Mouse (Mus musculus) embryo, embryonic 11.5 days (tissue): ENCODE measurements around the gene BC017158.
"Not testable (repeated sequence)": the region's sequence is repeated elsewhere in the genome, so short reads cannot be mapped to it uniquely, and the experiment has no call there.

ENCODE experiments used
- DNase-seq: peaks from one replicate; pipeline ENCODE4 v3.0.0-alpha.2; 2012; ENCODE audit warnings: low read depth, low spot score

BC017158 gene

DNA sequence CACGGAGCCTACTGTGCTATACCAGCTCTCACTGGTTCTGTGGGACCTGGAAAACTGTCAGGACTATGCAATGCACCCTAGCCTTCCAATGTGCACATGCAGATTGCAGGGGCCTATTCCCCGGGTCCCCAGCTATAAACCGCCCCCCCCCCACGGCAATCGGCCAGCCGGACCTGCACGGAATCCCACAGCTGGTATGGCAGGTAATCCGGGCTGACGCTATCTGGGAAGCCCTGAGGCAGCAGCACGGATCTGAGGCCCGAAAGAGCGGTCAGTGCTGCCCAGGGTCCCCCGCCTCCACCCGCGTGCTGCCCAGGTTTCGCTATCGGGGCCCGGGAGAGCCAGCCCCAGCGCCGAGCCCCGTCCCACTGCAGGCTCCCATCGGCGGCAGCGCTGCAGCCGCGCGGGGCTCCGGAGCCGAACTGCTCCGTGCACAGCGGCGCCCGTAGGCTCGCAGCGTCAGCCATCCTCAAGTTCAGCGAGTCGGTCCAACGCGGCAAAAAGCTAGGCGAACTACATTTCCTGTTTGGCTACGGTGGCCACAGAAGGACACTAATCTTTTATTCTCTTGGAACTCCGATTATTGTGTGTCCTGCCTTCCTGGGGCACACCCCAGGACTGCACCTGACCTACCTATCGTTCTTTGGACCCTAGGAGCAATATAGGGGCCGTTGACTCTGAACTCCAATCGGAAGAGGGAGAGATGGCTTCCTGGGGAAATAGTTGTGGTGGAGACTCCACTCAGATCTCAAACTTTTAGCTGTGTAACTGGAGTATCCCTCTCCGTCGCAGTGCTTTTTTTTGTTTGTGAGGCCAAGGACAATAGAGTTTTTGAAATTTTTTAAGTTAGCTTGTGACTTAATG lies at the start of gene BC017158:
BC017158 (minus strand) TSS at position 554 of the 864 bp plus-strand sequence.
- no peak for DNase-seq

DNA sequence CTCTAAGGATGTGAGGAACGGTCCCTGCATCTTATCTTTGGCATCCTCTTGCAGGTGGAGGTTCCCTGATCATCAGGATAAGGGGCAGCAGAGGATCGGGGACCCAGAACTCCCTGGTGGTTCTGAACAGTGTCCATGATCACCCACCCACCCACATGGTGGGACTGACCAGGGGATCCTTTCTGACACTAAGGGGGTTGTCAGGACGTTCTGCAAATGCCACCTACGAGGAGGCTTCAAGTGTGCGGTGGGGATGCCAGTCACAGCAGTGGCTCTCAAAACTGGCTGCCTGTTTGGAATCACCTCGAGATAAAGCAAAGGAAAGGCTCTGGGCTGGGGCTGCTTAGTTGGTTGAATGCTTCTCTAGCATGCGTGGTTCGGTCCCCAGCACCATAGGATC lies 49.0 kb upstream of the BC017158 start:
- DNase-seq, result no peak

GRCm38 (mm10) chr7:128346522-128346921 lies 48.6 kb upstream of the BC017158 start:
- DNase-seq, result no peak

GRCm38 (mm10) chr7:128345691-128346090 lies 47.7 kb upstream of the BC017158 start:
- no peak for DNase-seq

- peak; percentile 48 for DNase-seq
Measured at GRCm38 (mm10) chr7:128344928-128345653, 47.1 kb upstream of the BC017158 start.

DNA sequence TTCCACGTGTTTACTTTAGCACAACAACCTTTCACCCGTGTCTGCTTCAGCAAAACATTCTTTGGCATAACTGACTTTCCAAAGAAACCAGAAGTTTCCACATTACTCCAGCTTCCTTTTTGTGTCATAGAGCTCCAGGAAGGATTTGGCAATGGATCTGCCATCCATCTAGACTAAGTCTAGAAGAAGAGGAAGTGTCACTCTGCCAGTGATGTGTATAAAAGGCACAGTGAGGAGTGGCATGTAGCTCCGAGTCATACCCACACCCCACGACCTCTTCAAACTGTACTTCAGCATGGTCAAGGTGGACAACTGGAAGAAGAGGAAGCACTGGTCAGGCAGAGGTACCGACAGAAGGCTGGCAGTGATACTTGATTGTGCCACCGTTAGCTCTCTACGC lies 46.5 kb upstream of the BC017158 start:
- DNase-seq, result no peak

DNA sequence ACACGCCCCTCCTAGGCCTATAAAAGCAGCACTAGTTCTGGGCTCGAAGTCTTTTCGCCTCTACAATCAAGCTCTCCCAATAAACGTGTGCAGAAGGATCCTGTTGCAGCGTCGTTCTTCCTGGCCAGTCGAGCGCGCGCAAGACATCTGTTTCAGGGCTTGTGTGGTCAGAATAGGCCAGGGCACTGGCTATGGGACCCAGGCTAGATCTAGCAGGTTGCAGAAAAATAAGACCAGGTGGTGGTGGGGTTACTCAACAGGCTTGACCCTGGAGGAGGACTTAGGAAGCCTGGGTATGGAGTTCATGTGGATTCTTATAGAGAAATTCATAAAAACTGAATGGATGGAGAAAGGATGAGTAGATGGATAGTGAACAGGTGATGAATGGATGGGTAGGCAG lies 44.7 kb upstream of the BC017158 start:
- not testable (repeated sequence) for DNase-seq

- not testable (repeated sequence) for DNase-seq
Measured at GRCm38 (mm10) chr7:128340321-128340720, 42.4 kb upstream of the BC017158 start.

- DNase-seq, result no peak
Measured at GRCm38 (mm10) chr7:128332896-128333295, 34.9 kb upstream of the BC017158 start.

DNA sequence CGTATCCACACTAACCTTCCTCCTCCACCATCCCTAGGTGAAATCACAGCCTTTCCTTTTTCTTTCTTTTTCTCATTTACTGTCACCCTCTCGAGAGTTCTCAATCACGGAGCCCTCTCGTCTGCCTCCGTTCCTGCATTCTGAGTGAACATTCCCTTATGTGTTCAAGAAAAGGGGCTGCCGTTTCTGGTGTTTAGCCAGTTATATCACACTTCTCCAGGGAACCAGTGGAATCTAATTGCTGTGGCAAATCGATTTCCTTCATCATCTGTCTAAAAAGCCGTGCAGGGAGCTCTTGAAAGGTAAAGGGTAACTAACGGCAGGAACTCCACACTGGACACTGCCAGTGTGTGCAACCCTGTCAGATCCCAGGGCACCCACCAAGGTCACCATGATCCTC lies 33.0 kb upstream of the BC017158 start:
- no peak for DNase-seq

GRCm38 (mm10) chr7:128324977-128325376 lies 27.0 kb upstream of the BC017158 start:
- no peak for DNase-seq

DNA sequence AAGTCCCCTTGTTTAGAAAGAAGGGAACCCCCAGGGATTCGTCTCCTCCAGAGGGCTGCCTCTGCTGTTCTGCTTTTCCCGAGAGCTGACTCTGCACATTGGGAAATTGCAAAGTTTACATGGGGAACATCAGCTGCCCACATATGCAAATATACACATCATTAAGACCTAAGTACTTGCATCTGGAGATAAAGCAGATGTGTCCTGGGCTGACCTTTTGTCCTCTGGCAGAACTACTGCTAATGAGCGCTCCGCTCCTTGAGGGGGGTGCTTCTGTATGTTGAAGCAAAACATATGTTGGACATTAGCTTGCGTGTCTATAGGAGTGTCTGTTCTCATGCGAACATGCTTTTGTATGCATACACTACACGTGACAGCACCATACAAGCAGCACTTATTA lies 23.3 kb upstream of the BC017158 start:
- no peak for DNase-seq

- DNase-seq, result no peak
Measured at GRCm38 (mm10) chr7:128320219-128320816, 22.3 kb upstream of the BC017158 start.

DNA sequence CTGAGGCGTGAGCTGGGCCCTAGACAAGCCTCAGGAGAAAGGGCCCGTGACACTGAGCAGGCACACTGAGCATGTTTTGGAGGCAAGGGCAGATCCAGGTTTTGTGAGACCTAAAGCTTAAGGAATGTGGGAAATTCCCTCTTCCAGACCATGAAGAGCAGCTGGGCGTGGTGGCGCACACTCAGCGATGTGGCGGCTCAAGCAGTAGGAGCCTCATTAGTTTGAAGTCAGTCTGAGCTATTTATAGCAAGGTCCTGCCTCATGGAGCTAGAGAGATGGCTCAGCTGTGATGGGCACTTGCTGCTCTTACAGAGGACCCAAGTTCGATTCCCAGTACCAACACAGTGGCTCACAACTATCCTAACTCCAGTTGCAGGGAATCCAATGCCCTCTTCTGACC lies 21.2 kb upstream of the BC017158 start:
- DNase-seq, result no peak

- no peak for DNase-seq
Measured at GRCm38 (mm10) chr7:128317011-128317410, 19.0 kb upstream of the BC017158 start.

- no peak for DNase-seq
Measured at GRCm38 (mm10) chr7:128314491-128314890, 16.5 kb upstream of the BC017158 start.

GRCm38 (mm10) chr7:128313601-128314000 lies 15.6 kb upstream of the BC017158 start:
- no peak for DNase-seq

DNA sequence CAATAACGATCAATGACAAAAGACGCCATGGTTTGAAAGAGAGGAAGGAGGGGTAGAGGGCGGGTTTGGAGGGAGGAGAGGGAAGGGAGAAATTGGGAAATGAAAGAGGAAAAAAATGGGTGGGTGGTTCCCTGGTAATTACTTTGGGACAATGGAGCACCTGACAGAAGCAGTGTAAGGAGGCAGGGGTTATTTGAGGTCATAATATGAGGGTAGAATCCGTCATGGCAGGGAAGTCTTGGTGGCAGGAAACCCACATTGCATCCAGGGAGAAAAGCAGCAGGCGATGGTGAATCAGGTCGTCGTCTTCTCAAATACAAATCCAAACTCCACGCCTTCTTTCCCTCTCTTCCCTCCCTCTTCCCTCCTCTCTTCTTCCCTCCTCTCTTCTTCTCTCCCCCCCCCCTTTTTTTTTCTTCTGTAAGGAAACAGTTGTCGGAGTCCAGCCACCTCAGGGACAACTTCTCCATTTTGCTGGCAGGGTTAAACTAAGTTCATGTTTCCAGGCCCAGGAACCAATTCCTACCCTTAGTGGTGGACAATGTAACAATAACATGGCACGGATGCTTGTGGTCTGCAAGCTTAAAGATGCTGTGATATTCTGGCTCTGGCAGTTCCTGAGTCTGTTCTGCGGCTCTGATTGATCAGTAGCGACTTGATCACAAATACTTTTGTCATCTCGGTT lies 14.5 kb upstream of the BC017158 start:
- no peak for DNase-seq

DNA sequence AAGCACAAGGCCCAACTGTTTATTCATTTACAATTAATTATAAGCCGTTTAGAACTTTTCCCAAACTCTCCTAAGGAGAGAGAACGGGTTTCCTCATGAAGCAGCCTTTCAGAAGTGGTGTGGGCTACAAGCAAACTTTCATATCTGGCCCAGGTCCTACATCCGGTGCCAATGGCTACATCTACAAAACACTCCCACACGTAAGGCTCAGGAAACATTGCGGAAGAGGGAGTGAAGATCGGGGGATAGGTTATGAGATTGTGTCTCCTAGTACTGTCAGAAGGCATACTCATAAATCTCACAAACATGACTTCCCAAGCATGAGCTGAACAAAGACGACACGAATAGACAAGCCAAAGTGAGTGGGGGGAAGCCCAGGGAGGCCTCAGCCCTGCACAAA lies 13.8 kb upstream of the BC017158 start:
- no peak for DNase-seq

DNA sequence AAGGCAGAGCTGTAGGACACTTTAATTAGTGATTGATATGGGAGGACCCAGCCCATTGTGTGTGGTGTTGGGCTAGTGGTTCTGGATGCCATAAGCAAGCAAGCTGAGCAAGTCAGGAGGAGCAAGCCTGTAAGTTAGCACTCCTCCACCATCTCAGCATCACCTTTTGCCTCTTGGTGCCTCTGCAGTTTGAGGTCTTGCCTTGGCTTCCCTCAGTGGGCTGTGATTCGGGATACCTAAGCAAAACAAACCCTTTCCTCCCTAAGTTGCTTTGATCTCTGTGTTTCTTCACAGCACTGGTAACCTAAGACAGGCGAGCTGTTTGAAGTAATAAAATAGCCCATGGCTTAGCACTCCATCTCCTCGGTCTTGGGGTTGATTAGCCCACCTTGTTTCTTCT lies 13.3 kb upstream of the BC017158 start:
- no peak for DNase-seq

DNA sequence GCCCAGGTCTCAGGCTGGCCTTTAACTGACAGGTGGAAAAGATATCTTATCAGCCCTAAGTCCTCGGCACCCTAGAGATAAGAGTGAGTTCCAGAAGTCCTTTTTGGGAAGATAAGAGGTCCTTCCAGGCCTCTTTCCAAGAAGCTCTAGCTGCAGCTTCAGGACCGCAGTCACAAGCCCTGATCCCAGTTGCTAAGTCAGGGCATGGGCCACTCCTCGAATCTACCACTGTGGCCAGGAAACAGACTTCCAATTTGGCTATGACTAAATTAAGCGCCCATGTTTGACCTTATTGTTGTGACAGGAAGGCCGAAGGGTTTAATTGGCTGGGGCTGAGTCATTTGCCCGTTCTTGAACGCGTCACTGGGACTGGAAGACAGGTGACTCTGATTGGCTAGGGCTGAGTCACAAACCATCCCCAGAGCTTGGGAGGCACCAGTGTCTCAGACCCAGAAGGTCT lies 12.3 kb upstream of the BC017158 start:
- no peak for DNase-seq

DNA sequence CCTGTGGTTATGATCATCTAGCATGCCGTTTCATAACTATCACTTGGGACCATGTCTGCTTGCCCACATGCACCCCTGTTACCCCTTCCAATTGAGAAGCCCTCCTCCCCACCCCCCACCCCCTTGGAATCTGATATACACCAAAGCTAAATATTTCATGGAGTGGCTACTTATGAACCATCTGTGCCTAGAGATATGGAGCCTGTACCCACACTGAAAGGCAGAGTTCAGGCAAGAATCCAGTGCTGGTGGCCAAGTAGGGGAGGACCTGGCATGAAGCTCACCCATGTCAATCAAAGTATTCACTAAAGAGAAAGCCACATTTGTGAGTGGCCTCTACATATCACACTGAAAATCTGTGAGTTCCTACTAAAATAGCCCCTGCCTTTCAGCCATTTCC lies 11.8 kb upstream of the BC017158 start:
- DNase-seq, result no peak
